Mouse (Mus musculus): ENCODE data around the gene Pdrg1.

DNA sequence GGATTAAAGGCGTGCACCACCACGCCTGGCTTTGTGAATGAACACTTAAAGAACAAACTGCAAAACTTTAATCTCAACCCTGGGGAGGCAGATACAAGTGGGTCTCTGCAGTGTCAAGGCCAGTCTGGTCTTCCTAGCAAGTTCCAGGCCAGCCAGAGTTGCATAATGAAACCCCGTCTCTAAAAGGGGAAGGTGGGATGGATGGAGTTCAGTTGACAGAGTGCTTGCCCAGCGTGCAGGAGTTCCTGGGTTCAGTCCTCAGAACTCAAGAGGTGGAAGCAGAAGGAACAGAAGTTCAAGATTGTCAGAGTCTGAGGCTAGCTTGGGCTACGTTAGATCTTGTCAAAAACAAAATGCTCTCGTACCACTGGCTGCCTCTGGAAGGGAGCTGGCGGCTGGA lies 10.8 kb upstream of the Pdrg1 start:
- no peak for TF ChIP-seq POLR2A (IDR thresholded peaks at IDR 0.05; ENCODE audit: low read depth, low read length)
- TF ChIP-seq CTCF (IDR thresholded peaks at IDR 0.05; ENCODE audit: extremely low read depth, insufficient read length, insufficient replicate concordance, low read depth, low read length): no peak
